Mouse (Mus musculus): Measurements from ENCODE around the gene Tmie. TPM values are rescaled to one million over a fixed set of nuclear protein-coding genes. Genes with fewer than 3 reads are reported as not detected.

Tmie gene
- 5.4 and 6.0 TPM in 2 replicates for polyA plus RNA-seq (2015; fragmentation: Nextera tagmentation; extraction: Ambion mirVana)

- TF ChIP-seq EP300 (IDR thresholded peaks at IDR 0.05; ENCODE audit: low read depth) (no peak), CTCF (IDR thresholded peaks at IDR 0.05; ENCODE audit: low read depth) (0 out of 2 replicates have a peak, but pooled peaks have one; percentile 2)
- H3K36me3 ChIP-seq (replicated peaks; ENCODE audit: insufficient read depth, low read length), result no peaks in the 10 kb centered on the region
- ATAC-seq (peak; percentile 64), DNase-seq (peak; percentile 81)
- H3K4me1 ChIP-seq (ENCODE audit: insufficient read depth), result peaks cover 9% of the 10 kb centered on the region; the same call in 1 of the 2 replicates
- WGBS (ENCODE audit: insufficient replicate concordance), result 2% methylated on average over 47 of the region's 57 CpGs
- no peaks in the 10 kb centered on the region for H3K9me3 ChIP-seq (ENCODE audit: low read length)
- H3K4me3 ChIP-seq (ENCODE audit: low read depth, low read length), result peak within 1 kb of the TSS; percentile 53
- H3K27ac ChIP-seq (ENCODE audit: low read depth), result peak within 1 kb of the TSS; percentile 87
- peaks cover 16% of the 10 kb centered on the region for H3K27me3 ChIP-seq (ENCODE audit: insufficient read depth, low read length)
- peak within 1 kb of the TSS; percentile 67 for H3K9ac ChIP-seq (replicated peaks)
- peak within 1 kb of the TSS; percentile 77 for H3K4me2 ChIP-seq (ENCODE audit: low read depth, low read length)
Observed at GRCm38 (mm10) chr9:110879998-110880561, at the start of gene Tmie. TSS of gene Tmie (minus strand) at chr9:110880113.

- Histone ChIP-seq H3K27me3 (ENCODE audit: insufficient read depth, low read length) (no peaks in the 10 kb centered on the region), H3K4me2 (ENCODE audit: low read depth, low read length) (no peak overlapping the region), H3K4me1 (ENCODE audit: insufficient read depth) (no peaks in the 10 kb centered on the region), H3K9me3 (ENCODE audit: low read length) (no peaks in the 10 kb centered on the region), H3K27ac (ENCODE audit: low read depth) (no peak overlapping the region), H3K36me3 (replicated peaks; ENCODE audit: insufficient read depth, low read length) (no peaks in the 10 kb centered on the region), H3K4me3 (ENCODE audit: low read depth, low read length) (no peak overlapping the region), H3K9ac (replicated peaks) (no peak overlapping the region)
- DNase-seq, result peak; percentile 83
- TF ChIP-seq EP300 (IDR thresholded peaks at IDR 0.05; ENCODE audit: low read depth) (no peak), CTCF (IDR thresholded peaks at IDR 0.05; ENCODE audit: low read depth) (peak; percentile 90)
- 12% methylated on average over 7 of the region's 7 CpGs for WGBS (ENCODE audit: insufficient replicate concordance)
- ATAC-seq, result no peak
Observed at GRCm38 (mm10) chr9:110922759-110923158, 42.8 kb upstream of the Tmie start.

GRCm38 (mm10) chr9:110920665-110921419 lies 40.9 kb upstream of the Tmie start:
- Histone ChIP-seq H3K9me3 (ENCODE audit: low read length) (no peaks in the 10 kb centered on the region), H3K4me3 (ENCODE audit: low read depth, low read length) (no peak overlapping the region), H3K36me3 (replicated peaks; ENCODE audit: insufficient read depth, low read length) (no peaks in the 10 kb centered on the region), H3K4me1 (ENCODE audit: insufficient read depth) (no peaks in the 10 kb centered on the region), H3K27me3 (ENCODE audit: insufficient read depth, low read length) (no peaks in the 10 kb centered on the region), H3K4me2 (ENCODE audit: low read depth, low read length) (no peak overlapping the region), H3K9ac (replicated peaks) (no peak overlapping the region), H3K27ac (ENCODE audit: low read depth) (no peak overlapping the region)
- ATAC-seq (no peak), DNase-seq (no peak)
- 53% methylated on average over 15 of the region's 15 CpGs for WGBS (ENCODE audit: insufficient replicate concordance)
- TF ChIP-seq EP300 (IDR thresholded peaks at IDR 0.05; ENCODE audit: low read depth) (no peak), CTCF (IDR thresholded peaks at IDR 0.05; ENCODE audit: low read depth) (no peak)

- Histone ChIP-seq H3K9ac (replicated peaks) (no peak within 1 kb of the TSS), H3K36me3 (replicated peaks; ENCODE audit: insufficient read depth, low read length) (no peaks in the 10 kb centered on the region), H3K9me3 (ENCODE audit: low read length) (no peaks in the 10 kb centered on the region), H3K4me3 (ENCODE audit: low read depth, low read length) (no peak within 1 kb of the TSS), H3K4me2 (ENCODE audit: low read depth, low read length) (no peak within 1 kb of the TSS), H3K27ac (ENCODE audit: low read depth) (no peak within 1 kb of the TSS), H3K27me3 (ENCODE audit: insufficient read depth, low read length) (no peaks in the 10 kb centered on the region), H3K4me1 (ENCODE audit: insufficient read depth) (no peaks in the 10 kb centered on the region)
- no peak for ATAC-seq
- no peak for DNase-seq
- TF ChIP-seq CTCF (IDR thresholded peaks at IDR 0.05; ENCODE audit: low read depth) (no peak), EP300 (IDR thresholded peaks at IDR 0.05; ENCODE audit: low read depth) (no peak)
- 85% methylated on average over 7 of the region's 7 CpGs for WGBS (ENCODE audit: insufficient replicate concordance)
Observed at GRCm38 (mm10) chr9:110916786-110917185, 36.9 kb upstream of the Tmie start, which contains the start of gene Fam240a. TSS of gene Fam240a (minus strand) at chr9:110916861.

GRCm38 (mm10) chr9:110915466-110915865 lies 35.6 kb upstream of the Tmie start:
- DNase-seq, result no peak
- no peaks in the 10 kb centered on the region for H3K36me3 ChIP-seq (replicated peaks; ENCODE audit: insufficient read depth, low read length)
- no peak overlapping the region for H3K4me3 ChIP-seq (ENCODE audit: low read depth, low read length)
- H3K4me2 ChIP-seq (ENCODE audit: low read depth, low read length), result no peak overlapping the region
- no peak for ATAC-seq
- no peaks in the 10 kb centered on the region for H3K9me3 ChIP-seq (ENCODE audit: low read length)
- no peaks in the 10 kb centered on the region for H3K27me3 ChIP-seq (ENCODE audit: insufficient read depth, low read length)
- 34% methylated on average over 8 of the region's 8 CpGs for WGBS (ENCODE audit: insufficient replicate concordance)
- no peak for TF ChIP-seq EP300 (IDR thresholded peaks at IDR 0.05; ENCODE audit: low read depth)
- TF ChIP-seq CTCF (IDR thresholded peaks at IDR 0.05; ENCODE audit: low read depth), result no peak
- no peak overlapping the region for H3K9ac ChIP-seq (replicated peaks)
- no peak overlapping the region for H3K27ac ChIP-seq (ENCODE audit: low read depth)
- H3K4me1 ChIP-seq (ENCODE audit: insufficient read depth), result no peaks in the 10 kb centered on the region

GRCm38 (mm10) chr9:110914631-110915236 lies 34.8 kb upstream of the Tmie start:
- TF ChIP-seq CTCF (IDR thresholded peaks at IDR 0.05; ENCODE audit: low read depth) (no peak), EP300 (IDR thresholded peaks at IDR 0.05; ENCODE audit: low read depth) (no peak)
- DNase-seq, result no peak
- no peak overlapping the region for H3K27ac ChIP-seq (ENCODE audit: low read depth)
- no peaks in the 10 kb centered on the region for H3K27me3 ChIP-seq (ENCODE audit: insufficient read depth, low read length)
- no peak overlapping the region for H3K9ac ChIP-seq (replicated peaks)
- ATAC-seq, result no peak
- H3K9me3 ChIP-seq (ENCODE audit: low read length), result no peaks in the 10 kb centered on the region
- no peak overlapping the region for H3K4me2 ChIP-seq (ENCODE audit: low read depth, low read length)
- H3K36me3 ChIP-seq (replicated peaks; ENCODE audit: insufficient read depth, low read length), result no peaks in the 10 kb centered on the region
- H3K4me1 ChIP-seq (ENCODE audit: insufficient read depth), result no peaks in the 10 kb centered on the region
- H3K4me3 ChIP-seq (ENCODE audit: low read depth, low read length), result no peak overlapping the region
- whole genome bisulfite sequencing (ENCODE audit: insufficient replicate concordance), result 59% methylated on average over 21 of the region's 21 CpGs
